Mouse (Mus musculus) CD4-positive, CD25-positive, alpha-beta regulatory T cell, adult 4 months (primary cell): Measurements from ENCODE around the gene Usp35. TPM values are rescaled to one million over a fixed set of nuclear protein-coding genes. Genes with fewer than 3 reads are reported as not detected.

Source experiments
- ATAC-seq: one replicate; pipeline ENCODE4 v1.8.0; 2017
- polyA plus RNA-seq, 2 experiments: library from polyadenylated mRNA; unstranded; fragments of 100-300 nt; shearing (Covaris generic); gene quantifications; one replicate each; pipeline ENCODE4 v1.2.1; 2017

Gene Usp35
- 1 to 10 TPM; 1.4 to 2.7 TPM for polyA plus RNA-seq

DNA sequence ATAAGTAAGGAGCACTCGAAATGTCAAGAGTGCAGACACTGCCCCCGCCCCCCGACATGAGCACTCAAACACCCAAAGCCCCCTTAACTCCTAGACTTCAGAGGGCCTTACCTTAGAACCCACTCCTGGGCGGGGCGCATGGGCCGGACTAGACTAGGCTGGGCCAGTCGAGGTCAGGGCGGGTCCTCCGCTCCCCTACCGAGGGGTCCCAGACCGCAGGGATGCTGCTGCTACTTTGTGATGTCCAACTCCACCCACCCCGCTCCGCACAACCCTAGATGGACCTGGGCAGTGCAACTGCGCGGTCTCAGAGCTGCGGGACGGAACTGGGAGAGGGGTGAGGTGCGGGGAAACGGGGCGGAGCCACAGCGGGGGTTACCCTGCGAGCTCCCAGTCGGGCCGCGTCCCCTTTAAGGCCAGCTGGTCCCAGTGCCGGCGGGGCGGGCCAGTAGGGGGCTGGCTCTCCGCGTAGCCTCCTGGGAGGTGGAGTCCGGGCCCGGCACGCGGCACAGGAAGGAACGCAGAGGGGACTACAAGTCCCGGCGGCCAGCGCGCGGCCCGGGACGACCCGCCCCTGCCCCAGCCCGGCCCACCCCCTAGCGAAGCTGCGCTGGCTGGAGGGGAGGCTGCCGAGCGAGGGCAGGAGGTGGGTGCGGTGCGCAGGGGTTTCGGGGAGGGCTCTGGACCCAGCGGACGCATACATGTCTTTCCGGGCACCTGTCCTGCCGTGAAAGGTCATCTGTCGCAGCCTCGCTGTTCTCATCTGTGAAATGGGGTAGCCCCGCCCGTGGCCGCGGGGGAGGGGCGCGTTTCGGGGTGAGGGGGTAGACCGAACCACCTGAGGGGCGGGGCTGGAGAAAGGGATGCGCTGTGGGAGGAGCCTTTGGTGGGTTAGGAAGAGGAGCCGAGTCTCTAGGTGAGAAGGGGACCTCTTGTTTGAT, at the start of gene Usp35, which contains the start of gene Kctd21:
Gene Usp35, minus strand, starts transcription at position 295 of the 941 bp plus-strand sequence.
Gene Kctd21, plus strand, starts transcription at position 602 of the 941 bp plus-strand sequence.
- peak; percentile 90 for ATAC-seq

GRCm38 (mm10) chr7:97380500-97381123, 48.8 kb upstream of the Usp35 start:
- ATAC-seq, result no peak

DNA sequence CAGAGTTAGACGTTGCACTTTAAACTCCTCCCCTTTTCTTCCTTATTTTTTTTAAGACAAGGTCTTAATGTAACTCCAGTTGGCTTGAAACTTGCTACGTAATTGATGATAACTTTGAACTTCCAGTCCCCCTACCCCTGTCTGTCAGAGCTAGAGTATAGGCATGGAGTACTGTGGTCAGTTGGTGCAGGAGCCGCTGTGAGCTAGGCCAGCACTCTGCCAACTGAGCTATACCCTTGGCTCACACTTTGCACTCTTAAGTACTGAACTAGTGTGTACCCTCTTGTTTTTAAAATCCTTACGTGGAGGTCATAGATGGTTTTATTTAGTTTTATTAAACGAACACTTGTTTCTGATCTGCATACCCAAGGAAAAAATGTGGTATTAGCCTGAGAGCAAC, 47.5 kb upstream of the Usp35 start:
- ATAC-seq, result no peak

DNA sequence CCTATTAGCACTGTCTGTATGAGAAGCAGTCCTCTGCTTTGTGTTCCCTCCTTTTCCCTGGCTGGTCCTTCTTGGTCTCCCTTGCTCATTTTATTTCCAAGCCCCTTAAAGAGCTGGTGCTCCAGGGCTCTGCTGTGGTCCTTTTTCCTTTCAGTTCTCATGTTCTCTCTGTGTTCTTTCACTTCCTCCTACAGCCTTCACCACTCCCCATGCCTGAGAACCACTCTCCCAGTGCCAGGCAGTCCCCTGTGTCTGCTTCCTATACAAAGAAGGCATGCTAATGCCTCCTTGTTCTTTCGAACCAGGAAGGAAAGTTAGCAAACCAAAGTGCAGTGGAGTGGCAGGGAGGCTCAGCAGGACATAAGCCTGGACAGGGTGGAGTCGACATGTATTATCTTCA, 44.1 kb upstream of the Usp35 start:
- ATAC-seq, result no peak

GRCm38 (mm10) chr7:97375101-97375500, 43.3 kb upstream of the Usp35 start:
- ATAC-seq, result no peak

DNA sequence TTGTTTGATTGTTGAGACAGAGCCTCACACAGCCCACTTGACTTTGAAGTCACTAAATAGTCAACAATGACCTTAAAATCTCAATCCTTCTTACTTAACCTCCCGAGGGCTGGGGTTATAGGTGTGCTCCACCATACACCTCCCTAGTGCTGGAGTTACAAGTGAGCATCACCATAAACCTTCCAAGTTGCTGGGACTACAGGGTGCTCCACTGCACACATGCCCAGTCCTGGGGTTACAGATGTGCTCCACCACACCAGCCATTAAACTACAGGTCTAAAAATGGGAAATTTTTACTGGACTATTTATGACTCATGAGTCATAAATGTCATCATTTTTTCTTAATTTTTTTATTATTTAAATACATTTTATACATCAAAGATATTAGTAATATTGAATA, 34.1 kb upstream of the Usp35 start:
- ATAC-seq, result no peak

GRCm38 (mm10) chr7:97361467-97361866, 29.6 kb upstream of the Usp35 start:
- peak; percentile 81 for ATAC-seq

GRCm38 (mm10) chr7:97360955-97361354, 29.1 kb upstream of the Usp35 start:
- ATAC-seq, result no peak

GRCm38 (mm10) chr7:97360166-97360565, 28.3 kb upstream of the Usp35 start:
- ATAC-seq, result no peak

DNA sequence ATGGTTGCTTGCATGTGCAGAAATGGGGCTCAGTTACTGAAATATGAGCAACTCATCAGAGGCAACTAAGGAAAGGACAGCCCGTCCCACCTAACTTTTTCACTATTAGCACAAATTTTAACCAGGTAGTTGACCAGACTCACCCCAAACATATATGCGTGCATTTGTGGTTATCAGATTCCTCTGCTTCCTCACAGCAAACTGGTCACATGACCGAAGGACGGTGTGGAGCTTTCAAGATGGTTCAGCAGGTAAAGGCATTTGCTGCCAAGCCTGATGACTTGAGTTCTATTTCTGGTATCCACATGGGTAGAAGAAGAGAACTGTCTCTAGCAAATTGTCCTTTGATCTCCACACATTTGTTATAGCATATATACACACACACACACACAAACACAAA, 26.5 kb upstream of the Usp35 start:
- ATAC-seq, result no peak

DNA sequence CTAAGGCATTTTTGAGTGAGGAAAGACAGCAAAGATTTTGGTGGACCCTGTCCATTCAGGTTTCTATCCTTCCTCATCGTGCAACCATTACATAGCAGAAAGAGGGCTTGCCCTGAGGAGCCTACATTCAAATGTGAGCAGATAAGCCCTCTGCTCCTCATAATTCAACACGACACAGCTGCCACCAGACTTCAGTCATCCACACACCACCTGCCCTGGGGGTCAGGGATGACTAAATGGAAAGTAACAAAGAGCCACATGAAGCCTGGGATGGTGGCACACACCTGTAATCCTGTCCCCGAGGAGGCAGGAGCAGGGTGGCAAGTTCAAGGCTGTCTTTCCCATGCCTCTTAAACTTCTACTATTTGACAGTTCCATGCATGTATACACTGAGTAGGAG, 26.0 kb upstream of the Usp35 start:
- ATAC-seq, result no peak

- no peak for ATAC-seq
Measured at GRCm38 (mm10) chr7:97356875-97357276, 25.1 kb upstream of the Usp35 start.

DNA sequence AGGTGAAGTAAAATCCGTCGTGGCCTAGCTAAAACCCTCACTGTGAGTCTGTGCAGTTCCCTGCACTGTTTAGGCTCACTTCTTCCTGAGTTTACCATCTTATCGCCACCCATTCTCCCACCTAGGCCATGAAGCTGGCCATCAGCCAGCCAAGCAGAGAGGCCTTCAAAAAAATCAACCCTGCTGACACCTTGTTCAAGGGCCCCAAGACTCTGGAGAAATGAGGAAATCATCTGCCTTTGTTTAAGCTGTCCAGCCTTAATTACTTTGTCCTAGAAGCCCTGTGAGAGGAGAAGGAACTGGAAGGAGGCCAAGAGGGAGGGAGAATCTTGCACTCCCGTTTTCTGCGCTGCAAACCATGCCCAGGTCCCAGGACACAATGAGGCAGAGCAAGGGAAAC, 24.4 kb upstream of the Usp35 start:
- no peak for ATAC-seq

DNA sequence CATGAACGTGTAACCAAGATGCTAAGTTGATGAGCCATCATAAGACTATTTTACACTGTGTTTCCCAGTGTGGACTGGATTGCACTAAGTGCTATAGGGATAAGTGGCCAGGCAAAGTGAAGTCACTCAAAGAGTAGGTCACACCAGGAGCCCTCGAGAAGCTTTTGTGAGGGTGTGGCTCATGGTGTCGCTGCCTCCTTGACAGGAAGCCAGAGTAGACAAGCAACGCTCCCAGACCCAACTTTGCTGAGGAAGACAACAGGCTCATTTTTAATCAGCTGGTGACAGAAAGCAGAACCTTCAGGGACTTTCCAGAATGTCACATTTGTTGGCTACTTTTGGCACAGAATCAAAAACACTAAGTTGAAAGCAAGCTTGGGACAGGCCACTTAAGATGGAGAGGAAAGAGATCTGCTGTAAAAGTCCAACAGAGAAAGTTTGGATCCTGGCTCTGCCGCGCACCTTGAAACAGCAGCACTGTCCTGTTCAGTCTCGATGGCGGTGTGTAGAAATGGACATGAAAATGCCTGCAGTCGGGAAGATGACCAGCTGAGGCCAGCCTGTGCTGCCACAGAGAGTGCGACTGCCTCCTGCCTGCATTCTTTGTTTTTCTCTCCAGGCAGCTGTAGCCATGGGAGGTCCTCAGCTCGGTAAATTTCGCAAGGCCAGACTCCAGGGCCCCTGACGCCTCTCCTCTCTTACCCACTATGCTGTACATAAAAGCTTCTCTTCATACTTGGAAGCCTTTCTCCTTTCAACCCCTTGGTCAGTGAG, 23.4 kb upstream of the Usp35 start:
- peak; percentile 54 for ATAC-seq

- no peak for ATAC-seq
Measured at GRCm38 (mm10) chr7:97353356-97353755, 21.5 kb upstream of the Usp35 start.

GRCm38 (mm10) chr7:97351792-97352513, 20.1 kb upstream of the Usp35 start:
- no peak for ATAC-seq

DNA sequence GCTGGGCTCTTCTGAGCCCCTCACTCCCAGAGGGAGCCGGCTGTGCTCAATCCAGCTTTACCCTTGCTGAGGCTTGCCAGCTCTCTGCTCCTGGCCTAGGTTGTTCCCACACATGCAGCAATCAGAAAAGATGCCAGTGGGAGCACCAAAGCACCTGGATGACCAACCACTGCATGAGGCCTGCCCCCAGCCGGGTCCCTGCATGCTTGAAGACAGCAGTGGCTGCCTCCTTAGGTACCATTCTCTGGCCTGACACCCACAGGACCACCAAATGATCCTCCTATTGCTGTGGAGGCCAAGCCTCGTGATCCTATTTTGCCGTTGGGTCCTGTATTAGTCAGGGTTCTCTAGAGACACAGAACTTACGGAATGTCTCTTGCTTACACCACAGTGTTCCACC, 19.1 kb upstream of the Usp35 start:
- ATAC-seq, result no peak

- no peak for ATAC-seq
Measured at GRCm38 (mm10) chr7:97349438-97349837, 17.6 kb upstream of the Usp35 start.

- no peak for ATAC-seq
Measured at GRCm38 (mm10) chr7:97348836-97349235, 17.0 kb upstream of the Usp35 start.

DNA sequence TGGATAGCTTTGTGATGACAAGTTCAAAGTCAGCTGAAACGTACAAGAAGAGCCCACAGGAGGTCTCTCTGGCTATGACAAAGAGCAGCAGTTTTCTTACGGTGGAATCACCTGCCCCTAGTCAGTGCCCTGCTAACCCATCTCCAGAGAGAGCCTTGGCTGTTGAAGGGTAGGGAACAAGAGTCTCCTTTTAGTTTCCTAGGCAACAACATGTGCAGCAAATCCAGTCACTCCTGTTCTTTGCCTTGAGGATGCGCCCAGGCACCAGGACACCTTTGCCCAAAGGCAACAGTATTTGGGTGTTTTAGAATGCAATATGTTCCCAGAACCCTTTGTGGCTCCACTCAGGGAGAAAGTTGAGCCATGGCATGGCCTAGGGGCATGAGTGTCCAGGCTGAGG, 16.5 kb upstream of the Usp35 start:
- no peak for ATAC-seq

DNA sequence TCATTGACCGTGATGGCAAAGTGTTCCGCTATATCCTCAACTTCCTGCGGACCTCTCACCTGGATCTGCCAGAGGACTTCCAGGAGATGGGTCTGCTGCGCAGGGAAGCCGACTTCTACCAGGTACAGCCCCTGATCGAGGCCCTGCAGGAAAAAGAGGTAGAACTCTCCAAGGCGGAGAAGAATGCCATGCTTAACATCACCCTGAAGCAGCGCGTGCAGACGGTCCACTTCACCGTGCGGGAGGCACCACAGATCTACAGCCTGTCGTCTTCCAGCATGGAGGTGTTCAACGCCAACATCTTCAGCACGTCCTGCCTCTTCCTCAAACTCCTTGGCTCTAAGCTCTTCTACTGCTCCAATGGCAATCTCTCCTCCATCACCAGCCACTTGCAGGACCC, 15.6 kb upstream of the Usp35 start:
- no peak for ATAC-seq

- no peak for ATAC-seq
Measured at GRCm38 (mm10) chr7:97346822-97347166, 15.0 kb upstream of the Usp35 start.
